8 mouse cellular contexts compared by ENCODE assay signal in the genomic region with DNA sequence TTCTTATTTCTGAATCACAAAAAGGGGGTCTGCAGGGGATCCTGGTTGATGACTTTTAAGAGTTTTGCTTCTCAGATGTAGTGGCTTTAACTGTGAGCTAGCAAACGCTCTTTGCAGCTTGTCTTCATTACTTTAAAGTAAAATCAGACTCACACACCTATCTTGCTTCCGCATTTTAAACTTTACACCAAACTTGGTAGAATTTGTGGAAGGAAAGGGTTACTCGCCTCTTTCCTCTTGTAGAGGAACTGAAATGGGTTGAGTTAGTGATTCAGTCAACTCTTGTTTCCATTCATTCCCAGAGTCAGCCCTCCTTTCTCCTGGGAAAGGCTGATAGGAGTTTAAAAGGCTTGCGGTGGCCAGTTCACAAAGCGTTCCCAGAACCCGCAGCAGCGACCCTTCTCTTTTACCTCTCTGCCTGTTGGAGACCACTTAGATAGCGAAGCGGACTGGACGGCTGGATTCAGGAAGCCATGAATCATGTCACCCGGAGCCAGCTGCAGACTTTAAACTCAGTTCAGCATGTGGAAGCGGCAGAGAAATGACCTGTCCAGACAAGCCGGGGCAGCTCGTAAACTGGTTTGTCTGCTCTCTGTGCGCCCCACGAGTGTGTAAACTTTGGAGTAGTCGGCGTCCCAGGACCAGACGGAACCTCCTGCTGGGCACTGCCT. TPM values are rescaled to one million over a fixed set of nuclear protein-coding genes. Genes with fewer than 3 reads are reported as not detected.
DNase-seq lines count a peak whose midpoint lies in the region; ATAC-seq lines count a peak whose summit lies in the region.

No protein-coding gene starts in this region.

- H3K36me3 ChIP-seq in erythroblast, embryonic 14.5 days (ENCODE audit: control insufficient read depth): no peaks in the 10 kb centered on the region
- H3K36me3 ChIP-seq in embryonic facial prominence, embryonic 12.5 days: no peaks in the 10 kb centered on the region
- H3K36me3 ChIP-seq in hindbrain, embryonic 11.5 days (ENCODE audit: control insufficient read depth, insufficient read depth, low read length): no peaks in the 10 kb centered on the region

- peaks cover 3% of the 10 kb centered on the region for H3K4me1 ChIP-seq in erythroblast, embryonic 14.5 days (ENCODE audit: control insufficient read depth)
- H3K4me1 ChIP-seq in embryonic facial prominence, embryonic 12.5 days: peaks cover 14% of the 10 kb centered on the region; the same call in 1 of the 2 replicates
- no peaks in the 10 kb centered on the region for H3K4me1 ChIP-seq in hindbrain, embryonic 11.5 days (replicated peaks; ENCODE audit: control insufficient read depth, insufficient read depth, low read length)

- no peaks in the 10 kb centered on the region for H3K9me3 ChIP-seq in erythroblast, embryonic 14.5 days (ENCODE audit: control insufficient read depth, low read length)
- no peaks in the 10 kb centered on the region for H3K9me3 ChIP-seq in embryonic facial prominence, embryonic 12.5 days
- no peaks in the 10 kb centered on the region for H3K9me3 ChIP-seq in hindbrain, embryonic 11.5 days (ENCODE audit: control insufficient read depth, low read length)

- DNase-seq in hindbrain, embryonic 11.5 days (ENCODE audit: low spot score): peak; percentile 13
- DNase-seq in liver: peak; percentile 39
- peak; percentile 21 for DNase-seq in ovary, postnatal 14 days (ENCODE audit: low spot score)
- no peak for DNase-seq in MN1 (ENCODE audit: low spot score)
- no peak for DNase-seq in retina, embryonic 14.5 days (ENCODE audit: low spot score)

- no peak overlapping the region for H3K9ac ChIP-seq in embryonic facial prominence, embryonic 12.5 days
- no peak overlapping the region for H3K9ac ChIP-seq in hindbrain, embryonic 11.5 days (ENCODE audit: low read depth, low read length)

- WGBS in embryonic facial prominence, embryonic 12.5 days: 64% methylated on average over 19 of the region's 19 CpGs
- WGBS in hindbrain, embryonic 11.5 days: 52% methylated on average over 19 of the region's 19 CpGs

- ATAC-seq in erythroblast, adult 5-6 weeks (replicated peaks; ENCODE audit: low FRiP score, poor library complexity, severe bottlenecking): no peak
- no peak for ATAC-seq in embryonic facial prominence, embryonic 12.5 days (ENCODE audit: insufficient number of reproducible peaks, insufficient read depth, low FRiP score, low TSS enrichment)
- ATAC-seq in hindbrain, embryonic 11.5 days (ENCODE audit: low FRiP score): no peak

- H3K27me3 ChIP-seq in erythroblast, embryonic 14.5 days (ENCODE audit: control insufficient read depth): peaks cover 15% of the 10 kb centered on the region
- H3K27me3 ChIP-seq in embryonic facial prominence, embryonic 12.5 days: no peaks in the 10 kb centered on the region
- no peaks in the 10 kb centered on the region for H3K27me3 ChIP-seq in hindbrain, embryonic 11.5 days (ENCODE audit: control insufficient read depth, insufficient read depth, low read length)

- peak overlapping the region; percentile 54; the same call in 1 of the 2 replicates for H3K27ac ChIP-seq in embryonic facial prominence, embryonic 12.5 days
- no peak overlapping the region for H3K27ac ChIP-seq in hindbrain, embryonic 11.5 days (ENCODE audit: low read depth, low read length)

- peak overlapping the region; percentile 15 for H3K4me3 ChIP-seq in erythroblast, embryonic 14.5 days (replicated peaks)
- peak overlapping the region; percentile 14; the same call in 1 of the 2 replicates for H3K4me3 ChIP-seq in embryonic facial prominence, embryonic 12.5 days
- H3K4me3 ChIP-seq in hindbrain, embryonic 11.5 days (ENCODE audit: low read depth, low read length): no peak overlapping the region

- peak overlapping the region; percentile 17 for H3K4me2 ChIP-seq in embryonic facial prominence, embryonic 12.5 days (replicated peaks)
- H3K4me2 ChIP-seq in hindbrain, embryonic 11.5 days (replicated peaks; ENCODE audit: low read depth, low read length): no peak overlapping the region

RNA-seq across cellular contexts. Expression of a gene that starts 1.5 kb away (rescaled TPM):
- 0.01 TPM in 1 of 2 replicates, not detected in the other for polyA plus RNA-seq in erythroblast, embryonic 14.5 days (2012)
- 0.38 TPM in 1 of 2 replicates, not detected in the other for total RNA-seq in erythroblast, adult 5-6 weeks (2015; ENCODE audit: low replicate concordance)
- total RNA-seq in erythroblast, adult 5-6 weeks (2017; ENCODE audit: low replicate concordance): not detected in 2 replicates
- 5.5 and 6.6 TPM in 2 replicates for polyA plus RNA-seq in embryonic facial prominence, embryonic 12.5 days (2016; fragmentation: Nextera tagmentation; extraction: Ambion mirVana)
- 3.1 and 3.6 TPM in 2 replicates for polyA plus RNA-seq in hindbrain, embryonic 11.5 days (2014; fragmentation: Nextera tagmentation; extraction: Ambion mirVana)

RNA-seq across cellular contexts. Expression of a gene that starts 33.2 kb away (rescaled TPM):
- not detected in 2 replicates for polyA plus RNA-seq in erythroblast, embryonic 14.5 days (2012)
- 3.5 TPM in 1 of 2 replicates, not detected in the other for total RNA-seq in erythroblast, adult 5-6 weeks (2015; ENCODE audit: low replicate concordance)
- not detected in 2 replicates for total RNA-seq in erythroblast, adult 5-6 weeks (2017; ENCODE audit: low replicate concordance)
- 2.5 and 3.2 TPM in 2 replicates for polyA plus RNA-seq in embryonic facial prominence, embryonic 12.5 days (2016; fragmentation: Nextera tagmentation; extraction: Ambion mirVana)
- 3.1 and 4.6 TPM in 2 replicates for polyA plus RNA-seq in hindbrain, embryonic 11.5 days (2014; fragmentation: Nextera tagmentation; extraction: Ambion mirVana)

Comparison
In these comparisons a context has a peak if more than half of its experiments do, and no peak if none do; other contexts are left out.
1. DNase-seq: peak in hindbrain, embryonic 11.5 days (single experiment), liver (single experiment) and ovary, postnatal 14 days (single experiment); none in MN1 (single experiment) and retina, embryonic 14.5 days (single experiment).